Mouse (Mus musculus): ENCODE measurements at regions not wholly inside any gene's neighbourhood (a gene's known extent, or its start where the extent isn't known, plus 50 kb on each side); places are given as distances from the start of the nearest gene placed in this dataset.

DNA sequence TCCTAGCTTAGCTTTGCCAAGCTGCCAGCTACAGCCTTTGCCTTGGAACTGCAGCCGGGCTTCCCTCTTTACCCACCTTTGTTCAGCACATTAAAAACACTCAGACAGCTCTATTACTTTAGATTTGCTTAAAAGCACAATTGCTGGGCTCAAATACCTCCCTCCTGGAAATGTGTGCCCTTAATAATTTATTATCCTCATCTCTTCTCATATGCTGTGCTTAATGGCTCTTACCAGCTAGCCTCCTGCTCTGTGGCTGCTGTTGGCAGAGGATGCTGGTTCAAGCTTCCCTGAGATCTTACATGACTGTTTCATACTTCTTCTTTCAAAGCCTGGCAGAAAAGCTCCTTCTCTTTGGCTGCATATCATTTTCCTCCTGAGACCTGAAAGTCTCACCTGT, 378.1 kb upstream of the Cdh19 start:
- Histone ChIP-seq H3K4me2 (no peak overlapping the region), H3K9ac (no peak overlapping the region), H3K36me3 (no peaks in the 10 kb centered on the region), H3K27me3 (replicated peaks) (no peaks in the 10 kb centered on the region), H3K9me3 (no peaks in the 10 kb centered on the region), H3K4me3 (no peak overlapping the region), H3K27ac (replicated peaks) (no peak overlapping the region), H3K4me1 (no peaks in the 10 kb centered on the region)
- ATAC-seq (ENCODE audit: extremely low read depth, insufficient number of reproducible peaks, low FRiP score, low TSS enrichment): no peak
- WGBS: 76% methylated on average over 1 of the region's 1 CpGs

DNA sequence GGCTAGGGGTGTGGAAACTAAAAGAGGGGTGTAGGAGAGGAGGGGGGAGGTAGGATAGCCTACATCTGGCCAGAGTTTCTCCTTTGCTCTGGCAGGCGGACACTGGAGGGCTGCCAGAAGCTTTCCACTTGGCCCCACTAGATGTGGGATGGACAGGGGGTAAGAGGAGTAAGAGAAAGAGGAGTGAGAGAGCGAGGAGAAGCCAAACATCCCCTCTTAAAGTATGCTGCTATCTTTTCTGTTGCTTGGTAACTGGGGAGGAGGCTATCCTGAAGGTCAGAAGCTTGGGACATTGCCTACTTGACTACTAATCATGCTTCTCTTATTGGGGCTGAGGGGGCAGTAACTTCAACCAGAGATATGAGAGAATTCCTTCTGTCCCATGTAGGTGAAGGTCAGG, 360.5 kb upstream of the Cdh19 start:
- Histone ChIP-seq H3K4me3 (no peak overlapping the region), H3K27ac (replicated peaks) (no peak overlapping the region), H3K36me3 (no peaks in the 10 kb centered on the region), H3K4me2 (no peak overlapping the region), H3K27me3 (replicated peaks) (no peaks in the 10 kb centered on the region), H3K9ac (no peak overlapping the region), H3K4me1 (no peaks in the 10 kb centered on the region), H3K9me3 (no peaks in the 10 kb centered on the region)
- ATAC-seq (ENCODE audit: extremely low read depth, insufficient number of reproducible peaks, low FRiP score, low TSS enrichment): peak; percentile 25; the same call in 1 of the 2 replicates
- 29% methylated on average over 2 of the region's 2 CpGs for WGBS

DNA sequence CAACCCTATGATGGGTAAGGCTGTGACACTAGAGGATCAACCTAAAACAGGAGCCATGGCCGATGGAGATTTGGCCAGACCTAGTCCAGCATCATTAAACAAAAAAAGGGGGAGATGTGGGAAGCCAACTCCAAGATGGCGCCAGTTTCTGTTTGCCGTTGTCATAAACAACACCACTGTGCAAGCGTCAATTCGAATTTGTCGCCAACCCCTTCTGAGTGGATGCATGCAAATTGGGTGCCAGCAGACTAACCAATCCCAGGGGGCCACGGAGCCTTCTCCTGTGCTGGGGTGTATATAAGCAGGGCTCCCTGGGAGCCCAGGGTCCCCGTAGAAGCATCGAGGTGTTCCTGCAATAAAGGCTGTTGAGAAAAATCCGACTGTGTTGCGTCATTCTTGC, 324.9 kb upstream of the Cdh19 start:
- Histone ChIP-seq H3K9me3 (no peaks in the 10 kb centered on the region), H3K27me3 (replicated peaks) (no peaks in the 10 kb centered on the region), H3K4me2 (no peak overlapping the region), H3K4me3 (no peak overlapping the region), H3K9ac (no peak overlapping the region), H3K27ac (replicated peaks) (no peak overlapping the region), H3K36me3 (no peaks in the 10 kb centered on the region), H3K4me1 (no peaks in the 10 kb centered on the region)
- WGBS: 83% methylated on average over 11 of the region's 11 CpGs
- ATAC-seq (ENCODE audit: extremely low read depth, insufficient number of reproducible peaks, low FRiP score, low TSS enrichment): no peak

DNA sequence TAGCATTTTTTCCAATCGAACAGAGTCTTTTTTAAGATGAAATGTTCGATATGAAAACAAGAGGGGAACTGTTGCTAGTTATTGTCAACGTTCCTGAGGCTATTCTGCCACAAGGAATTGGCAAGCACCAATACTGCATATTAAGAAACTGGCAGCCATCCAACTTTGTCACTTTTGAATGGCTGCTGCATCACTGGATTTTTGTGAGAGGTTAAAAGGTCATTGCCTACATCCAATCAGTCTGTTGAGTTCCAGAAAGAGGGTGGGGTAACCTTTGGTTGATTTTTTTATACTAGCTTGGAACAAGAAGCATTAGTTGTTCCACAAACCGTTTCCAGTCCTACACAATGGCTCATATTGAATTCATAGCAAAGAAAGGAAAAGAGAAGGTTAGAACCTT, 309.0 kb upstream of the Cdh19 start:
- Histone ChIP-seq H3K9me3 (no peaks in the 10 kb centered on the region), H3K9ac (no peak overlapping the region), H3K4me1 (peaks cover 6% of the 10 kb centered on the region; the same call in 1 of the 2 replicates), H3K4me3 (no peak overlapping the region), H3K27me3 (replicated peaks) (no peaks in the 10 kb centered on the region), H3K36me3 (no peaks in the 10 kb centered on the region), H3K4me2 (no peak overlapping the region), H3K27ac (replicated peaks) (no peak overlapping the region)
- WGBS: 46% methylated on average over 4 of the region's 4 CpGs
- ATAC-seq (ENCODE audit: extremely low read depth, insufficient number of reproducible peaks, low FRiP score, low TSS enrichment): no peak

DNA sequence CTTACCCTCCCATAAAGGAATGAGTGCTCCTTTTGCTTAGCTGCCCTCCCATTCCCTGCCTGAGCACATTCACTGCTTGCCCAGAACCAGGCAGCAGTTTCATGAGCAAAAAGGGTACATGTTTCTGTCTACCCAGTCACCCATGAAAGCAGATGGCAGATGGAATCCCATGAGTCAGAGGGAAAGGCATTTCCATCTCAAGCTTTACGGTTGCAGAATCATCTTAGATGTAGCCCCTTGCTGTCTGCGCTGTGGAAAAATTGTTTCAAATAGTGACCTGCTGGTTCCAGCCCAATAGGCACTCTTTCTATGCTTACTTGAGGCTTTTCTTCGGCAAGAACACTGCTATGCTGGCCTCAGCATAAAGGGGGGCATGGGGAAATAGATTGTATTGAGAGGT, 308.5 kb upstream of the Cdh19 start:
- ATAC-seq (ENCODE audit: extremely low read depth, insufficient number of reproducible peaks, low FRiP score, low TSS enrichment): no peak
- Histone ChIP-seq H3K36me3 (no peaks in the 10 kb centered on the region), H3K27ac (replicated peaks) (no peak overlapping the region), H3K9me3 (no peaks in the 10 kb centered on the region), H3K4me3 (no peak overlapping the region), H3K4me2 (no peak overlapping the region), H3K4me1 (peaks cover 6% of the 10 kb centered on the region; the same call in 1 of the 2 replicates), H3K27me3 (replicated peaks) (no peaks in the 10 kb centered on the region), H3K9ac (no peak overlapping the region)
- WGBS: 73% methylated on average over 3 of the region's 3 CpGs

DNA sequence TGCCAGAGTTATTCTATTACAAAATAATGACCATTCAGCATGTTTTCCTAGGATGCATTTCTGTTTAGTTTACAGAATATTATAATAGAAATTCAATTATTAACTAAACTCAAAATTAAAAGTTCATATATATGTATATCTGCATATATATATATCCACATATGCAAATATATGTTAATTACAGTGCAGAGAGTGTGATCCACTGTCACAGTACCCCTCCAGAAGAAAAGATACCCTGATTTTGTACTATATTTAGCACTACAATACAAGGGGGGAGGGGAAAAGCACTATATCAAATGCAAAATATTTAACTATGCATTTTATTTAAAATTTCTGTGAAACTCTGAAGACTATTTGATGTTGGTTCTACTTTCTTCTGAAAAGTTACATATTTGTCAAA, 265.4 kb upstream of the Cdh19 start:
- Histone ChIP-seq H3K36me3 (no peaks in the 10 kb centered on the region), H3K4me3 (no peak overlapping the region), H3K4me2 (no peak overlapping the region), H3K9me3 (no peaks in the 10 kb centered on the region), H3K9ac (no peak overlapping the region), H3K27me3 (replicated peaks) (no peaks in the 10 kb centered on the region), H3K4me1 (no peaks in the 10 kb centered on the region), H3K27ac (replicated peaks) (no peak overlapping the region)
- ATAC-seq (ENCODE audit: extremely low read depth, insufficient number of reproducible peaks, low FRiP score, low TSS enrichment): no peak

DNA sequence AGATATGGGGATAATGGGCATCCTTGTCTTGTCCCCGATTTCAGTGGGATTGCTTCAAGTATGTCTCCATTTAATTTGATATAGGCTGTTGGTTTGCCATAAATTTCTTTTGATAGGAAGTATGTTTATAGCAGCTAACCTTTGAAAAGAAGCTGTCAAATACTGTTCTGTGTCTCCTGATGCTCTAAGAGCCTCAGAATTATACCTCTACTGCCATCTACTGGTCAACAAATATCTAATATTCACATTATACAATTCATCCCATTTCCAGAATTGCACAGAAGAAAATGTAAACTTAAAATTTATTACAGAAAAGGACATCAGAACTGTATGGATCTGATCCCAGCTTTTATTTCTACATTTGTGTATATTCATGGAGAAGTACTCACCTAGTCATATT, 265.0 kb upstream of the Cdh19 start:
- Histone ChIP-seq H3K4me2 (no peak overlapping the region), H3K4me3 (no peak overlapping the region), H3K36me3 (no peaks in the 10 kb centered on the region), H3K27me3 (replicated peaks) (no peaks in the 10 kb centered on the region), H3K27ac (replicated peaks) (no peak overlapping the region), H3K9ac (no peak overlapping the region), H3K9me3 (no peaks in the 10 kb centered on the region), H3K4me1 (no peaks in the 10 kb centered on the region)
- WGBS: 57% methylated on average over 1 of the region's 1 CpGs
- no peak for ATAC-seq (ENCODE audit: extremely low read depth, insufficient number of reproducible peaks, low FRiP score, low TSS enrichment)
